Mouse (Mus musculus): ENCODE measurements around the gene Lmx1b.

- no peak for TF ChIP-seq POLR2A (IDR thresholded peaks at IDR 0.05; ENCODE audit: borderline replicate concordance, low read depth, low read length)
- peak; percentile 70 for TF ChIP-seq CTCF (IDR thresholded peaks at IDR 0.05; ENCODE audit: low read depth, low read length)
These were observed 80.6 kb downstream of the Lmx1b start for GRCm38 (mm10) chr2:33559752-33560151.

Data from bone marrow macrophage, adult 2 months (primary cell).